Mouse (Mus musculus): ENCODE measurements around the gene Tmcc3.

DNA sequence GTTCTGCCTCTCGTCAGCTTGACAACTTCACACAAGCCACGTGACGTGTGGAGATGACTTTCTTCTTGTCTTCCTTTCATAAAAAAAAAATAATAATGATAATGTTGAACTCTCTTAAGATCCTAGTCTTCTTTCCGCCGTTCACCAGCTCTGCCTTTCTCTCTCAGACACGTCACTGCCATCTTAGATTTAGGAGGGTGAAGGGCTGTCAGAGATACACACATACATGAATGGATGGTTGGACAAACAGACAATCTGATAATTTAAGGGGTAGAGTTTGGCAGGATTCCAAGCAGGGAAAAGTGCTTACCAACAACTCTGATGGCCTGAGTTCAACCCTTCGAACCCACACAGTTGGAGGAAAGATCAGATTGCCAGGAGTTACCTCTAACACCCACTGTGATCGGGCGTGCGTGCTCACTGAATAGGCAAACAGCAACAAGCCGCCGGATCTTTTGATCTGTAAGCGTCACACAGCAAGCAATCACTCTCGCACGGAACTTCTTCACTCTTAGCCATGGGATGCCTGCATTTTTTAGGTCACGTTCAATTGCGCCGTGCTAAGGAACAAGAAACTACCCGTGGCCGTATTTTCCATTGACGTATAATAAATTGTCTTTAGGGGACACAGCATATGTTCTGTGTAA is 254.6 kb downstream of the Tmcc3 start:
- no peak for TF ChIP-seq POLR2A (IDR thresholded peaks at IDR 0.05; ENCODE audit: control insufficient read depth, extremely low read depth, insufficient read depth, low read length, poor library complexity)
- no peak for TF ChIP-seq CTCF (IDR thresholded peaks at IDR 0.05; ENCODE audit: borderline replicate concordance, control insufficient read depth, extremely low read depth, insufficient read depth, low read length, poor library complexity)

All from thymus, adult 2 months (tissue).